Mouse (Mus musculus): ENCODE results near the gene Mindy4. TPM values are rescaled to one million over a fixed set of nuclear protein-coding genes. Genes with fewer than 3 reads are reported as not detected.

The Mindy4 gene
- polyA plus RNA-seq, 1 experiment from 2014 or later = 13.9 TPM

GRCm38 (mm10) chr6:55218232-55218631 lies 15.0 kb downstream of the Mindy4 start:
- Histone ChIP-seq H3K9me3 (replicated peaks) (no peaks in the 10 kb centered on the region), H3K4me2 (replicated peaks) (no peak overlapping the region), H3K36me3 (peaks cover 21% of the 10 kb centered on the region; the same call in 1 of the 2 replicates), H3K27ac (no peak overlapping the region), H3K9ac (no peak overlapping the region), H3K4me3 (no peak overlapping the region), H3K27me3 (no peaks in the 10 kb centered on the region), H3K4me1 (no peaks in the 10 kb centered on the region)
- no peak for ATAC-seq (ENCODE audit: low FRiP score)
- 90% methylated on average over 9 of the region's 9 CpGs for WGBS

- no peak overlapping the region for H3K27ac ChIP-seq
- H3K4me1 ChIP-seq = no peaks in the 10 kb centered on the region
- H3K9ac ChIP-seq = no peak overlapping the region
- H3K36me3 ChIP-seq = peaks cover 17% of the 10 kb centered on the region
- no peak overlapping the region for H3K4me2 ChIP-seq (replicated peaks)
- H3K4me3 ChIP-seq = no peak overlapping the region
- no peaks in the 10 kb centered on the region for H3K9me3 ChIP-seq (replicated peaks)
- 87% methylated on average over 8 of the region's 8 CpGs for WGBS
- ATAC-seq (ENCODE audit: low FRiP score) = no peak
- H3K27me3 ChIP-seq = no peaks in the 10 kb centered on the region
These were observed 20.8 kb downstream of the Mindy4 start for GRCm38 (mm10) chr6:55223986-55224385.

GRCm38 (mm10) chr6:55230048-55230447 lies 26.9 kb downstream of the Mindy4 start:
- H3K4me1 ChIP-seq = no peaks in the 10 kb centered on the region
- H3K27ac ChIP-seq = no peak overlapping the region
- H3K27me3 ChIP-seq = no peaks in the 10 kb centered on the region
- H3K9ac ChIP-seq = no peak overlapping the region
- no peak overlapping the region for H3K4me2 ChIP-seq (replicated peaks)
- H3K4me3 ChIP-seq = no peak overlapping the region
- WGBS = 79% methylated on average over 8 of the region's 8 CpGs
- no peaks in the 10 kb centered on the region for H3K9me3 ChIP-seq (replicated peaks)
- H3K36me3 ChIP-seq = peaks cover 5% of the 10 kb centered on the region; the same call in 1 of the 2 replicates
- ATAC-seq (ENCODE audit: low FRiP score) = no peak

- WGBS = 91% methylated on average over 7 of the region's 7 CpGs
- no peaks in the 10 kb centered on the region for H3K4me1 ChIP-seq
- no peaks in the 10 kb centered on the region for H3K27me3 ChIP-seq
- peaks cover 5% of the 10 kb centered on the region; the same call in 1 of the 2 replicates for H3K36me3 ChIP-seq
- H3K4me3 ChIP-seq = no peak overlapping the region
- H3K9me3 ChIP-seq (replicated peaks) = no peaks in the 10 kb centered on the region
- H3K9ac ChIP-seq = no peak overlapping the region
- H3K27ac ChIP-seq = no peak overlapping the region
- no peak for ATAC-seq (ENCODE audit: low FRiP score)
- H3K4me2 ChIP-seq (replicated peaks) = no peak overlapping the region
These were observed 28.9 kb downstream of the Mindy4 start for GRCm38 (mm10) chr6:55232101-55232500.

GRCm38 (mm10) chr6:55232524-55233264 lies 29.5 kb downstream of the Mindy4 start:
- no peak overlapping the region for H3K9ac ChIP-seq
- H3K4me1 ChIP-seq = no peaks in the 10 kb centered on the region
- H3K27ac ChIP-seq = no peak overlapping the region
- H3K36me3 ChIP-seq = peaks cover 5% of the 10 kb centered on the region; the same call in 1 of the 2 replicates
- no peak overlapping the region for H3K4me2 ChIP-seq (replicated peaks)
- H3K9me3 ChIP-seq (replicated peaks) = no peaks in the 10 kb centered on the region
- no peaks in the 10 kb centered on the region for H3K27me3 ChIP-seq
- H3K4me3 ChIP-seq = no peak overlapping the region
- WGBS = 74% methylated on average over 3 of the region's 3 CpGs
- ATAC-seq (ENCODE audit: low FRiP score) = no peak

DNA sequence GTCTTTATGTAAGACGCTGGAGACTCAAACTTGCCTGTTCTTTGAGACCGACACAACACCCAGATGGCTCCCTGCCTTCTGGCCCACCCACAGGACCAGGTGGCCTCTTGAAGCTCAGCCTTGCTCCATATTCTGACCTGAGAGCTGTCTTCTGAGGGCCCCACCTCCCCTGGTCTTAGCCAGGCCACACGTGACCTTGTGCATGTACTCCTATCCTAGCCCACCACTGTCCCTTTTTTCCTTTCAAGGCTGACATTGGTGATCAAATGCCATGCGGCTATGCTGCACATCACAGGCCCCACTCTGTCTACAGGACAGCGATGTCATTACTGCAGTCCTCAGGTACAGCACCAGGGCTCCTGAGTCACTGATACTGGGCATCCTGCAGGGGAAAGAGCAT lies 30.1 kb downstream of the Mindy4 start:
- Histone ChIP-seq H3K36me3 (peaks cover 5% of the 10 kb centered on the region; the same call in 1 of the 2 replicates), H3K27me3 (no peaks in the 10 kb centered on the region), H3K4me3 (no peak overlapping the region), H3K9ac (no peak overlapping the region), H3K4me2 (replicated peaks) (no peak overlapping the region), H3K27ac (no peak overlapping the region), H3K4me1 (no peaks in the 10 kb centered on the region), H3K9me3 (replicated peaks) (no peaks in the 10 kb centered on the region)
- WGBS = 95% methylated on average over 5 of the region's 5 CpGs
- ATAC-seq (ENCODE audit: low FRiP score) = no peak

GRCm38 (mm10) chr6:55234636-55235035 lies 31.5 kb downstream of the Mindy4 start:
- 86% methylated on average over 6 of the region's 6 CpGs for WGBS
- no peaks in the 10 kb centered on the region for H3K4me1 ChIP-seq
- H3K9me3 ChIP-seq (replicated peaks) = no peaks in the 10 kb centered on the region
- no peak overlapping the region for H3K4me2 ChIP-seq (replicated peaks)
- no peak overlapping the region for H3K9ac ChIP-seq
- no peak for ATAC-seq (ENCODE audit: low FRiP score)
- no peaks in the 10 kb centered on the region for H3K27me3 ChIP-seq
- H3K27ac ChIP-seq = no peak overlapping the region
- no peak overlapping the region for H3K4me3 ChIP-seq
- peaks cover 5% of the 10 kb centered on the region; the same call in 1 of the 2 replicates for H3K36me3 ChIP-seq

DNA sequence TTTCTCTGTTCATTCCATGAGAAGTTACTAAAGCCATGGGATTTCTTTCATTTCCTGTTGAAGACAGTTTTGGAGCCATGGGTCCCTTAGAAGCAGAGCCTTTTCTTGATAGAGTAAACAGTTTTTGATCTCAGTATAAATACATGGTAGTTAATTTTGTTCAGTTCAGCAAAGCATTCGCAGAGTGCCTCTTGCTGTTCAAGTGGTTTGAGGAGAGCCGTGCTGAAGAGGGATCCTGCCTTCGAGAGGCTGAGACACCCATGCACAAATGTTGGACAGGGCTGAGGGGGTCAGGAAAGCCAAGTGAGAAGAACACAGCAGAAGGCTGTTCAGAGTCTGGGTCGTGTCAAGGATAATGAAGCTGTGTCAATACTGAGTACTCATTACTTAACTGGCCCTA lies 32.5 kb downstream of the Mindy4 start:
- no peak for ATAC-seq (ENCODE audit: low FRiP score)
- no peaks in the 10 kb centered on the region for H3K4me1 ChIP-seq
- no peaks in the 10 kb centered on the region for H3K9me3 ChIP-seq (replicated peaks)
- no peak overlapping the region for H3K27ac ChIP-seq
- no peaks in the 10 kb centered on the region for H3K27me3 ChIP-seq
- no peak overlapping the region for H3K4me2 ChIP-seq (replicated peaks)
- 82% methylated on average over 4 of the region's 4 CpGs for WGBS
- H3K9ac ChIP-seq = no peak overlapping the region
- H3K4me3 ChIP-seq = no peak overlapping the region
- peaks cover 5% of the 10 kb centered on the region; the same call in 1 of the 2 replicates for H3K36me3 ChIP-seq

GRCm38 (mm10) chr6:55239931-55240330 lies 36.7 kb downstream of the Mindy4 start:
- WGBS = 55% methylated on average over 8 of the region's 8 CpGs
- Histone ChIP-seq H3K27me3 (no peaks in the 10 kb centered on the region), H3K9me3 (replicated peaks) (no peaks in the 10 kb centered on the region), H3K4me1 (no peaks in the 10 kb centered on the region), H3K27ac (no peak overlapping the region), H3K4me3 (no peak overlapping the region), H3K4me2 (replicated peaks) (no peak overlapping the region), H3K36me3 (no peaks in the 10 kb centered on the region), H3K9ac (no peak overlapping the region)
- ATAC-seq (ENCODE audit: low FRiP score) = no peak

DNA sequence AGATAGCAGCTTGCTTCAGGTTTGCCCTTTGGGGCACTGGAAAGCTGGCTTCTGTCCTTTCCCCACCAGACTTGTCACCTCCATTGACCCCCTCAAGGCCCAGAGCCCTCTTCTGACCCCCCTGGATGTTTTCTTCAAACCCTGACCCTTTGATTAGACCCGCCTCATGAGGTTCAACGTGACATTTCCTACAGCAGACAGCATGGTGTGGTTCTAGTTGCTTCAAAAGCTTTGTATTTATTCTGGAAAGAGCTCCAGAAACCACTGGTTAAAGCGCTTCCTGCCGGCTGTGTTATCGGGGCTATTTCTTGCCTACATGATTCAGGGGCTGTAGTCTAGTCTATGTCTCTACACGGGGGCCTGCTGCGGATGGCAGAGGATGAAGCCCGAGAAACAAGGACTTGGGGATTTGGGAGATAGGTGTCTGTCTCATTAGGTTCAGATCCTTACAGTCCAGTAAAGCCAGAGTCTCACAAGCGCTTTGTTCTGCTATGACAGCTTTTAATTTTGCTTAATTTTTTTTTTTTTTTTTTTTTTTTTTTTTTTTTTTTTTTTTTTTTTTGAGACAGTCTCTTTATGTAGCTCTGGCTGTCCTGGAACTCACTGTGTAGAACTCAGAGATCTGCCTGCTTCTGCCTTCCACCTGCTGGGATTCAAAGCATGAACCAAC lies 37.5 kb downstream of the Mindy4 start:
- no peak overlapping the region for H3K4me2 ChIP-seq (replicated peaks)
- no peak overlapping the region for H3K27ac ChIP-seq
- H3K36me3 ChIP-seq = no peaks in the 10 kb centered on the region
- H3K27me3 ChIP-seq = no peaks in the 10 kb centered on the region
- H3K9me3 ChIP-seq (replicated peaks) = no peaks in the 10 kb centered on the region
- ATAC-seq (ENCODE audit: low FRiP score) = no peak
- H3K4me3 ChIP-seq = no peak overlapping the region
- H3K9ac ChIP-seq = no peak overlapping the region
- WGBS = 84% methylated on average over 9 of the region's 9 CpGs
- no peaks in the 10 kb centered on the region for H3K4me1 ChIP-seq

DNA sequence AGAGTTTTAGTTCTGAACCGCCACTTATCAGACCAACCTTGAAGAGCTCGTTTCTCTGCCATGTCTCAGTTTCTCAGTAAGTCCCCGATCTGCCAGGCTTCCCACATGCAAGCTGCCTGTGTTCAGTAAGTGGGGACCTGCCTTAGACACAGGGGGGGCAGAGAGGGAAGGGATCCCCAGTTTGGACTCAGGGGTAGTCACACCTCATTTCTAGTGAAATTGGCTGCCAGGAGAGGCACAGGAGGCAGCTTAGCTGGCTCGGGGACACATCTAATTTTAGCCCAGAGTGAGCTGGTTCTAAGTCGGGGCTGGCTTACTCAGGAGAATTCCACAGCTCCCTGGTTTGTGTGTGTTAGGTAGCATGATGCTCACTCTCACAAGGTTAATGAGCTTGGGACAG lies 38.3 kb downstream of the Mindy4 start:
- H3K4me2 ChIP-seq (replicated peaks) = no peak overlapping the region
- no peak overlapping the region for H3K27ac ChIP-seq
- 76% methylated on average over 5 of the region's 5 CpGs for WGBS
- H3K9ac ChIP-seq = no peak overlapping the region
- H3K9me3 ChIP-seq (replicated peaks) = no peaks in the 10 kb centered on the region
- no peaks in the 10 kb centered on the region for H3K4me1 ChIP-seq
- no peak for ATAC-seq (ENCODE audit: low FRiP score)
- no peak overlapping the region for H3K4me3 ChIP-seq
- no peaks in the 10 kb centered on the region for H3K27me3 ChIP-seq
- H3K36me3 ChIP-seq = no peaks in the 10 kb centered on the region

DNA sequence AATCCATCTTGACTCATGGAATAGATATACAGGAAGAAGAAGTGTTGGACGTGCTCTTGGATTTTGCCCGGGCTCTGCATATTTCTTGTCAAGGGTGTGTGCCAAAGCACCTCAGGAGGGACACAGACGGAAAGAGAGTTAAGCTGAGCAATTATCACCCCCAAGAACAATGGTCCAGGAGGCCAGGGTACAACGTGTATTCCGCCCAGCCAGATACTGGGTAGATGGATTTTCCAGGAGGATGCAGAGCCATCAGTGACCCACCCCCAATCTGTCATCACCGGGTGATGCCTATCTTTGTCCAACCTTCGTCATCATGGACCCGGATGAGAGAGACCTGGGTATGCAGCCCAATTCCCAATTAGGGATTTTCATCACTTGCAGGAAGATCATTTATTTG lies 42.5 kb downstream of the Mindy4 start:
- ATAC-seq (ENCODE audit: low FRiP score) = no peak
- H3K4me1 ChIP-seq = no peaks in the 10 kb centered on the region
- 92% methylated on average over 8 of the region's 8 CpGs for WGBS
- no peaks in the 10 kb centered on the region for H3K27me3 ChIP-seq
- no peak overlapping the region for H3K9ac ChIP-seq
- H3K9me3 ChIP-seq (replicated peaks) = no peaks in the 10 kb centered on the region
- H3K4me2 ChIP-seq (replicated peaks) = no peak overlapping the region
- no peak overlapping the region for H3K27ac ChIP-seq
- no peaks in the 10 kb centered on the region for H3K36me3 ChIP-seq
- H3K4me3 ChIP-seq = no peak overlapping the region

DNA sequence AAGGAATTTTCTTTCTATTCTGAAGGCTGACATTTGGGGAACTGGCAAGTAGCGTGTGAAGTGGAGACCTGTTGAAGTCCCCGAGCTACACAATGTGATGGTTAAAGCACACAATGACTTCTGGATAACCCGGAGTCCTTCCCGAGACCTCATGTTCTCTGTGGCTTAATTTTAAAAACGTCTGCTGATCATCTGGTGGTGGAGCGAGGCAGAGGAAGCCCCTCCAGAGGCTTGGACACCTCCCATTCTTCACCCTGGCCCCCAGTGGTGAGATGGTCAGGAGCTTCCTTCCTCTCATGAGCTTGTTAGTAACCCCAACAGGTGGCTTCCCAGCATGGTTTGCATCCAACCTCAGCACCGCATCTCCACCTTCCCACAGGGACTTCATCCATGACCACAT lies 43.3 kb downstream of the Mindy4 start:
- H3K9me3 ChIP-seq (replicated peaks) = no peaks in the 10 kb centered on the region
- H3K4me2 ChIP-seq (replicated peaks) = no peak overlapping the region
- no peak overlapping the region for H3K4me3 ChIP-seq
- no peak overlapping the region for H3K9ac ChIP-seq
- H3K36me3 ChIP-seq = no peaks in the 10 kb centered on the region
- no peak for ATAC-seq (ENCODE audit: low FRiP score)
- no peak overlapping the region for H3K27ac ChIP-seq
- 92% methylated on average over 7 of the region's 7 CpGs for WGBS
- H3K4me1 ChIP-seq = no peaks in the 10 kb centered on the region
- H3K27me3 ChIP-seq = no peaks in the 10 kb centered on the region

Measured in hindbrain, embryonic 12.5 days (tissue).